Mouse (Mus musculus) G1E (cell line): Measurements from ENCODE around the gene Chchd1. TPM values are rescaled to one million over a fixed set of nuclear protein-coding genes. Genes with fewer than 3 reads are reported as not detected.
A peak's percentile ranks its signal among the peaks of the same experiment; 100 is the strongest.

Experiments used
- ATAC-seq: 2 replicates; pipeline ENCODE4 v1.8.0; 2016; ENCODE audit warnings: mild to moderate bottlenecking; ENCODE audit not compliant: insufficient number of reproducible peaks, poor library complexity, low FRiP score, severe bottlenecking; ENCODE audit errors: extremely low read depth
- DNase-seq: peaks from one replicate; pipeline ENCODE4 v3.0.0; 2012; ENCODE audit warnings: low spot score
- H3K27me3 ChIP-seq: 2 replicates; pipeline ENCODE4 v1.6.1; 2012; ENCODE audit warnings: mild to moderate bottlenecking, low read length, inconsistent platforms; ENCODE audit not compliant: insufficient read depth
- H3K36me3 ChIP-seq: replicated peaks from 2 replicates; pipeline ENCODE3; 2012; ENCODE audit warnings: mild to moderate bottlenecking, inconsistent platforms
- H3K4me1 ChIP-seq: 2 replicates; pipeline ENCODE4 v1.6.1; 2012; ENCODE audit warnings: low read depth, low read length, inconsistent platforms, mixed read lengths; ENCODE audit not compliant: insufficient read depth
- H3K4me3 ChIP-seq: 2 replicates; pipeline ENCODE4 v1.5.1; 2012; ENCODE audit warnings: low read depth, mild to moderate bottlenecking, inconsistent platforms, low read length, moderate library complexity, mixed read lengths
- H3K9me3 ChIP-seq: replicated peaks from 2 replicates; pipeline ENCODE4 v1.6.1; 2012; ENCODE audit warnings: inconsistent platforms
- CTCF ChIP-seq: IDR thresholded peaks from 2 replicates; pipeline ENCODE4 v1.5.1; 2012; ENCODE audit warnings: low read depth, low read length, inconsistent platforms, mixed read lengths
- GATA1 ChIP-seq: IDR thresholded peaks from 2 replicates; pipeline ENCODE4 v1.6.1; 2012; ENCODE audit warnings: borderline replicate concordance, low read length, inconsistent platforms, mixed read lengths
- GATA2 ChIP-seq: IDR thresholded peaks from 2 replicates; pipeline ENCODE4 v1.6.1; 2012; ENCODE audit warnings: low read depth, low read length, inconsistent platforms, borderline replicate concordance
- POLR2AphosphoS5 ChIP-seq: IDR thresholded peaks from 2 replicates; pipeline ENCODE4 v1.6.1; 2012; ENCODE audit warnings: low read depth, low read length, inconsistent platforms; ENCODE audit not compliant: insufficient replicate concordance
- TAL1 ChIP-seq: conservative IDR thresholded peaks from 2 replicates; pipeline ENCODE4 v1.6.1; 2012; ENCODE audit warnings: low read depth, low read length, inconsistent platforms, mixed read lengths
- polyA plus RNA-seq: library from polyadenylated mRNA; stranded (reverse); fragments of >175 nt; gene quantifications from 2 replicates; pipeline ENCODE4 v1.2.3, GENCODE M21; 2012
- total RNA-seq, 2 experiments: library from RNA; stranded (forward) in 1 of 2; stranded (reverse) in 1 of 2; fragments of 200-1000 nt in 1 of 2; fragments of >200 nt in 1 of 2; fragmentation: Nextera tagmentation in 1 of 2; gene quantifications; 2 replicates each; pipeline ENCODE4 v1.2.3; 2014 to 2017

Gene Chchd1
- total and polyA plus RNA-seq, 3 experiments = 8.7 to 135 (median 53.6) TPM

GRCm38 (mm10) chr14:20659687-20660086 lies 43.1 kb upstream of the Chchd1 start:
- H3K4me3 ChIP-seq = no peak overlapping the region
- DNase-seq (no peak), ATAC-seq (no peak)
- no peaks in the 10 kb centered on the region for H3K9me3 ChIP-seq
- no peak for TF ChIP-seq GATA2
- TF ChIP-seq CTCF = no peak
- no peak for TF ChIP-seq TAL1
- TF ChIP-seq POLR2AphosphoS5 = no peak
- no peak for TF ChIP-seq GATA1
- H3K36me3 ChIP-seq = no peaks in the 10 kb centered on the region
- peaks cover 22% of the 10 kb centered on the region for H3K4me1 ChIP-seq
- H3K27me3 ChIP-seq = peaks cover 48% of the 10 kb centered on the region

GRCm38 (mm10) chr14:20660827-20661660 lies 41.8 kb upstream of the Chchd1 start:
- Histone ChIP-seq H3K4me3 (peak overlapping the region; percentile 71), H3K4me1 (peaks cover 20% of the 10 kb centered on the region), H3K36me3 (no peaks in the 10 kb centered on the region), H3K27me3 (peaks cover 51% of the 10 kb centered on the region), H3K9me3 (no peaks in the 10 kb centered on the region)
- DNase-seq (peak; percentile 84), ATAC-seq (peak; percentile 77)
- TF ChIP-seq TAL1 = no peak
- no peak for TF ChIP-seq GATA2
- no peak for TF ChIP-seq POLR2AphosphoS5
- TF ChIP-seq CTCF = peak; percentile 57

- TF ChIP-seq TAL1 (no peak), CTCF (no peak), GATA1 (no peak), GATA2 (no peak), POLR2AphosphoS5 (no peak)
- ATAC-seq (no peak), DNase-seq (no peak)
- Histone ChIP-seq H3K36me3 (no peaks in the 10 kb centered on the region), H3K4me1 (peaks cover 20% of the 10 kb centered on the region), H3K9me3 (no peaks in the 10 kb centered on the region), H3K27me3 (peaks cover 53% of the 10 kb centered on the region), H3K4me3 (peak overlapping the region; percentile 71)
Measured at GRCm38 (mm10) chr14:20661661-20662331, 41.0 kb upstream of the Chchd1 start.

GRCm38 (mm10) chr14:20662740-20663139 lies 40.1 kb upstream of the Chchd1 start:
- Histone ChIP-seq H3K36me3 (no peaks in the 10 kb centered on the region), H3K27me3 (peaks cover 60% of the 10 kb centered on the region), H3K9me3 (no peaks in the 10 kb centered on the region), H3K4me1 (peaks cover 20% of the 10 kb centered on the region), H3K4me3 (no peak overlapping the region)
- ATAC-seq = no peak
- TF ChIP-seq POLR2AphosphoS5 (no peak), TAL1 (no peak), CTCF (no peak), GATA1 (no peak), GATA2 (no peak)
- no peak for DNase-seq

GRCm38 (mm10) chr14:20663601-20664000 lies 39.2 kb upstream of the Chchd1 start:
- Histone ChIP-seq H3K36me3 (no peaks in the 10 kb centered on the region), H3K9me3 (no peaks in the 10 kb centered on the region), H3K27me3 (peaks cover 69% of the 10 kb centered on the region), H3K4me1 (peaks cover 20% of the 10 kb centered on the region), H3K4me3 (no peak overlapping the region)
- ATAC-seq (no peak), DNase-seq (no peak)
- no peak for TF ChIP-seq CTCF
- TF ChIP-seq POLR2AphosphoS5 = no peak
- TF ChIP-seq GATA2 = no peak
- no peak for TF ChIP-seq TAL1
- no peak for TF ChIP-seq GATA1

- peaks cover 77% of the 10 kb centered on the region for H3K27me3 ChIP-seq
- DNase-seq = no peak
- no peak overlapping the region for H3K4me3 ChIP-seq
- H3K36me3 ChIP-seq = no peaks in the 10 kb centered on the region
- peaks cover 20% of the 10 kb centered on the region for H3K4me1 ChIP-seq
- TF ChIP-seq GATA1 (no peak), POLR2AphosphoS5 (no peak), GATA2 (no peak), TAL1 (no peak), CTCF (no peak)
- no peaks in the 10 kb centered on the region for H3K9me3 ChIP-seq
- ATAC-seq = no peak
Measured at GRCm38 (mm10) chr14:20664436-20664835, 38.4 kb upstream of the Chchd1 start.
